Mouse (Mus musculus): ENCODE data around the gene Zfp467.

DNA sequence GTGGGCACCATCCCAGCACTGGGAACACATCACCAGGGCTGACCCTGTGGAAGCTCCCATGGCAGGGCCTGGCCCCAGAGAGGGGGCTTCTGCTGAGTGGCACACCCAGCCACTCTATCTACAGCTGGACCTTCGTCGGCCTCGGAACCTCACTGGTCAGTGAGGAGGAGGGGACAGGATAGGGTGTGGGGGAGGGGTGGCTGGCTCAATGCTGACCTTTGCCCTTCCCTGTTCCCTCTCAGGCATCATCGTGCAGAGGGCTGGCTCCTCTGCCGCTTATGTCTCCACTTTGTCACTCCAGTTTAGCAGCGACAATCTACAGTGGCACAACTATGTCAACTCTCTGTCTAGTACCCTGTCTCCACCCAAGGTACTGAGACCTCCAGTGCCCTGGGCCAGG, 21.1 kb upstream of the Zfp467 start:
- TF ChIP-seq GATA1 (IDR thresholded peaks at IDR 0.05; ENCODE audit: borderline replicate concordance, low read length) (no peak), FLI1 (IDR thresholded peaks at IDR 0.05; ENCODE audit: low read length) (no peak)

Measured in megakaryocyte, embryonic 14.5 days (primary cell).